Mouse (Mus musculus) liver, embryonic 14.5 days (tissue): ENCODE measurements around the gene Tmem254a.
"Not testable (repeated sequence)": the region's sequence is repeated elsewhere in the genome, so short reads cannot be mapped to it uniquely, and the experiment has no call there.

ENCODE experiments used
- CTCF ChIP-seq: IDR thresholded peaks from 2 replicates; pipeline ENCODE4 v1.5.1; 2016; ENCODE audit warnings: antibody characterized with exemption, low read depth, control low read depth
- EP300 ChIP-seq: IDR thresholded peaks from 2 replicates; pipeline ENCODE4 v1.6.1; 2016; ENCODE audit warnings: antibody characterized with exemption, low read depth

GRCm38 (mm10) chr14:25895686-25896085 is 31.8 kb downstream of the Tmem254a start:
- TF ChIP-seq CTCF, EP300: not testable (repeated sequence)
